Mouse (Mus musculus) liver, embryonic 12.5 days (tissue): ENCODE results near the gene Cntrl. TPM values are rescaled to one million over a fixed set of nuclear protein-coding genes. Genes with fewer than 3 reads are reported as not detected.

Experiments
- ATAC-seq: fragments of 200-750 bp; cut with Nextera tagmentation; 2 replicates; pipeline ENCODE4 v1.8.0; 2017; ENCODE audit warnings: moderate number of reproducible peaks, mild to moderate bottlenecking, moderate library complexity
- H3K27ac ChIP-seq: fragments of 300-500 bp; sonication (generic); 2 replicates; pipeline ENCODE4 v1.5.1; 2016; ENCODE audit warnings: mild to moderate bottlenecking
- H3K27me3 ChIP-seq: fragments of 300-500 bp; sonication (generic); replicated peaks from 2 replicates; pipeline ENCODE4 v1.6.1; 2016; ENCODE audit warnings: mild to moderate bottlenecking, moderate library complexity
- H3K36me3 ChIP-seq: fragments of 300-500 bp; sonication (generic); 2 replicates; pipeline ENCODE4 v1.6.1; 2016; ENCODE audit warnings: mild to moderate bottlenecking, moderate library complexity
- H3K4me1 ChIP-seq: fragments of 300-500 bp; sonication (generic); 2 replicates; pipeline ENCODE4 v1.6.1; 2016
- H3K4me2 ChIP-seq: fragments of 300-500 bp; sonication (generic); 2 replicates; pipeline ENCODE4 v1.6.1; 2016; ENCODE audit warnings: mild to moderate bottlenecking, moderate library complexity
- H3K4me3 ChIP-seq: fragments of 300-500 bp; sonication (generic); 2 replicates; pipeline ENCODE4 v1.5.1; 2016; ENCODE audit warnings: mild to moderate bottlenecking, moderate library complexity
- H3K9ac ChIP-seq: fragments of 300-500 bp; sonication (generic); 2 replicates; pipeline ENCODE4 v1.6.1; 2016; ENCODE audit warnings: mild to moderate bottlenecking, moderate library complexity
- H3K9me3 ChIP-seq: fragments of 300-500 bp; sonication (generic); replicated peaks from 2 replicates; pipeline ENCODE4 v1.6.1; 2016; ENCODE audit warnings: mild to moderate bottlenecking, moderate library complexity
- whole genome bisulfite sequencing: fragments of 180-500 bp; shearing (Covaris S2); methylation state at CpG from one replicate; pipeline ENCODE4 v1.1.7; 2016; ENCODE audit not compliant: insufficient replicate concordance; 5-methylcytosine and 5-hydroxymethylcytosine counted together
- polyA plus RNA-seq: library from polyadenylated mRNA; unstranded; fragments of >200 nt; fragmentation: Nextera tagmentation; extraction: Ambion mirVana; gene quantifications from 2 replicates; pipeline ENCODE4 v1.2.1, GENCODE M21; 2016

Cntrl gene
- 10.9 and 12.7 TPM in 2 replicates for polyA plus RNA-seq

GRCm38 (mm10) chr2:35109141-35109923 is at the start of gene Cntrl:
Cntrl (plus strand) TSS chr2:35109492.
- WGBS, result under 1% methylated on average over 62 of the region's 62 CpGs
- Histone ChIP-seq H3K9ac (peak within 1 kb of the TSS; percentile 84), H3K9me3 (no peaks in the 10 kb centered on the region), H3K27ac (peak within 1 kb of the TSS; percentile 89), H3K4me3 (peak within 1 kb of the TSS; percentile 88), H3K36me3 (peaks cover 4% of the 10 kb centered on the region; the same call in 1 of the 2 replicates), H3K4me1 (peaks cover 25% of the 10 kb centered on the region), H3K27me3 (no peaks in the 10 kb centered on the region), H3K4me2 (peak within 1 kb of the TSS; percentile 90)
- ATAC-seq, result peak; percentile 96

DNA sequence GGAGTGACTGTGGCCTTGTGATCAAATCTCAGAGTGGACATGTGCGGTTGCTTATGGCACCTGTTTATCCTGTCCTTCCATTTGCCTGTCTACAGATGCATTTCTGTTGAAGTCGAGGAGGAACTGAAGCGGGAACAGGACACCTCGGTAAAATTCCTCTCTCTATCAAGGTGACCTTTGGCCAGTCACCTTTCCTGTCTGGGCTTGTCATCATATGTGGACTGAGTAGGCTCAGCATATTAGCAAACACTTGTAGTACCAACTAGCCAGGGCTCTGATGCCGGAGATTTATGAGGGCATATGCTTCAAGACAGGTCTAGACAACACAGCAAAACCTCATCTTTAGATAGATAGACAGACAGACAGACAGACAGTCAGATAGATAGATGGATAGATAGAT is 49.0 kb upstream of the Cntrl start:
- peak overlapping the region; percentile 6; the same call in 1 of the 2 replicates for H3K4me2 ChIP-seq
- ATAC-seq, result 0 out of 2 replicates have a peak, but pooled peaks have one; percentile 8
- H3K36me3 ChIP-seq, result no peaks in the 10 kb centered on the region
- H3K9ac ChIP-seq, result no peak overlapping the region
- H3K4me1 ChIP-seq, result no peaks in the 10 kb centered on the region
- no peak overlapping the region for H3K27ac ChIP-seq
- H3K27me3 ChIP-seq, result no peaks in the 10 kb centered on the region
- no peak overlapping the region for H3K4me3 ChIP-seq
- H3K9me3 ChIP-seq, result no peaks in the 10 kb centered on the region
- 72% methylated on average over 5 of the region's 5 CpGs for WGBS

- no peaks in the 10 kb centered on the region for H3K9me3 ChIP-seq
- peak overlapping the region; percentile 10 for H3K4me3 ChIP-seq
- H3K27ac ChIP-seq, result no peak overlapping the region
- no peaks in the 10 kb centered on the region for H3K4me1 ChIP-seq
- 52% methylated on average over 6 of the region's 6 CpGs for WGBS
- no peaks in the 10 kb centered on the region for H3K27me3 ChIP-seq
- no peak overlapping the region for H3K9ac ChIP-seq
- ATAC-seq, result no peak
- H3K36me3 ChIP-seq, result no peaks in the 10 kb centered on the region
- H3K4me2 ChIP-seq, result peak overlapping the region; percentile 2; the same call in 1 of the 2 replicates
Measured at GRCm38 (mm10) chr2:35060897-35061296, 48.4 kb upstream of the Cntrl start.

- Histone ChIP-seq H3K27ac (no peak within 1 kb of the TSS), H3K4me2 (peak within 1 kb of the TSS; percentile 6; the same call in 1 of the 2 replicates), H3K9me3 (no peaks in the 10 kb centered on the region), H3K27me3 (no peaks in the 10 kb centered on the region), H3K4me1 (no peaks in the 10 kb centered on the region), H3K9ac (no peak within 1 kb of the TSS), H3K36me3 (no peaks in the 10 kb centered on the region), H3K4me3 (peak within 1 kb of the TSS; percentile 10)
- 61% methylated on average over 5 of the region's 5 CpGs for WGBS
- ATAC-seq, result no peak
Measured at GRCm38 (mm10) chr2:35061338-35061737, 48.0 kb upstream of the Cntrl start, which contains the start of gene Hc. Hc (minus strand) TSS chr2:35061438.

GRCm38 (mm10) chr2:35063333-35064030 is 45.8 kb upstream of the Cntrl start:
- WGBS, result 71% methylated on average over 6 of the region's 6 CpGs
- Histone ChIP-seq H3K27me3 (no peaks in the 10 kb centered on the region), H3K4me2 (no peak overlapping the region), H3K36me3 (no peaks in the 10 kb centered on the region), H3K9ac (no peak overlapping the region), H3K4me3 (no peak overlapping the region), H3K9me3 (no peaks in the 10 kb centered on the region), H3K27ac (peak overlapping the region; percentile 51), H3K4me1 (no peaks in the 10 kb centered on the region)
- no peak for ATAC-seq

DNA sequence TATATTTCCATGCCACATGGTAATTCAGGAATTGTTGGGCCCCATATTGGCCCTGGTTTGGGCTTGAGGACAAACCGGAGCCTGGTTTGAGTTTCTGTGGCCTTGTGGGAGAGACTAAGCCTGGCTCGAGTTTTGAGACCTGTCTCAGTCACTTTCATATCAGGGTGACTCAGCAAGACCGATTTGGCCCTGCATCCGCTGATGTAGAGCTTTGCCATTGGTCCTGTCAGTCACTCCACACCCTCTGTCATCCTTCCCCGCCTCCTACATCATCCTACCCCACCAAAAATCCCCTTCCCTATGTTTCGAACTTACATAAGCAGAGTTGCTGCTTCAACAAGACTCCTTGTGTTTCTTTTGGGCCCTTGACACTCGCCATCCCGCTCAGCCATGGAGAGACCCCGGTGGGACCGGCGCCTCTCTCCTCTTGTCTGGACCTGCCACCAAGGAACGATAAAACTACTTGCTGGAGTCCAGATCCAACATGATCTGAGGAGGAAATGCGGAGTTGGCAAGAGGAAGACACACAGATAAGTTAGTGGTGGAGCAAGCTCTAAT is 42.7 kb upstream of the Cntrl start:
- no peak overlapping the region for H3K9ac ChIP-seq
- H3K36me3 ChIP-seq, result no peaks in the 10 kb centered on the region
- ATAC-seq, result no peak
- no peak overlapping the region for H3K4me3 ChIP-seq
- no peaks in the 10 kb centered on the region for H3K9me3 ChIP-seq
- no peak overlapping the region for H3K4me2 ChIP-seq
- H3K4me1 ChIP-seq, result no peaks in the 10 kb centered on the region
- no peaks in the 10 kb centered on the region for H3K27me3 ChIP-seq
- H3K27ac ChIP-seq, result no peak overlapping the region
- WGBS, result 74% methylated on average over 13 of the region's 13 CpGs

DNA sequence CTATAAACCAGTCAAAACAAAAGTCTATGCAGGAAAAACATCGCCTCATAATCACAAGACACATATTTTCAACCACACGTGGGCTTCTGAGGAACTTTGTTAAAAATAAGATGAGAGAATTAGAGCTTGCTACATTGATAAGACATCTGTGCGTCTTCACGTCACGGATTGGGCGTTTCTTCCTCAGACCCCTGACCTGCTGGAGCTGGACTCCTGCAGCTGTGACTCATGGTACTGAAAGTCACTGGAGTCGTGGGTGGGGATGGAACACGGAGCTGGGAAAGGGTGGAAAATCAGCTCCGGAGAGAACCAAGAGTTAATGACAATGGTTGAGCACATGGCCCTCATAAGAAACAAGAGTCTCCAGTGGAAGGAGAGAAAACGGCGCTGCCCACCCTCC is 42.2 kb upstream of the Cntrl start:
- Histone ChIP-seq H3K36me3 (no peaks in the 10 kb centered on the region), H3K9ac (no peak overlapping the region), H3K27me3 (no peaks in the 10 kb centered on the region), H3K27ac (no peak overlapping the region), H3K9me3 (no peaks in the 10 kb centered on the region), H3K4me2 (no peak overlapping the region), H3K4me1 (no peaks in the 10 kb centered on the region), H3K4me3 (no peak overlapping the region)
- ATAC-seq, result no peak
- 74% methylated on average over 11 of the region's 11 CpGs for WGBS

DNA sequence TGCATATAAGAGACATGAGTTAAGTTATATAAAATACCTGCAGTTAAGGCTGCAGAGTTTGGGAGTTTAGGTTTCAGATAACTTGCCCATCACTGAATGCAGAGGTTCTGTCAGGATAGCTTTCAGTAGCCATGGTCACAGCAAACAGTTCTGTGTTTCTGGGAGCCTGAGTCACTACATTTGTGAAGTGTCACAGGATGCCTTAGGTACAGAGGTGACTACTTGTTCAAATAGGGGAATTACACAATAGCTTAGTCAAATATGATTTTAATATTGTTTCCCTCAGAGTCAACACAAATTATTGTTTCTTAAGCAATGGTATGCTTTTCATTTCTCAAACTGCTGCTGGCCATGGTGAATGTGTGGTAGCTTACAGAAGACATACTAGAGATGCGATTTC is 40.2 kb upstream of the Cntrl start:
- 68% methylated on average over 1 of the region's 1 CpGs for WGBS
- no peak overlapping the region for H3K27ac ChIP-seq

GRCm38 (mm10) chr2:35070275-35070674 is 39.0 kb upstream of the Cntrl start:
- no peak for ATAC-seq
- no peak overlapping the region for H3K4me2 ChIP-seq
- no peaks in the 10 kb centered on the region for H3K27me3 ChIP-seq
- no peaks in the 10 kb centered on the region for H3K4me1 ChIP-seq
- H3K27ac ChIP-seq, result no peak overlapping the region
- H3K36me3 ChIP-seq, result no peaks in the 10 kb centered on the region
- no peak overlapping the region for H3K9ac ChIP-seq
- 0 out of 2 replicates have a peak, but pooled peaks cover 4% of the 10 kb centered on the region for H3K9me3 ChIP-seq
- H3K4me3 ChIP-seq, result no peak overlapping the region
- WGBS, result 67% methylated on average over 4 of the region's 4 CpGs

More for the DNA sequence above, 40.2 kb upstream of the Cntrl start:
- Histone ChIP-seq H3K27me3 (no peaks in the 10 kb centered on the region), H3K36me3 (no peaks in the 10 kb centered on the region), H3K9me3 (0 out of 2 replicates have a peak, but pooled peaks cover 4% of the 10 kb centered on the region), H3K4me3 (no peak overlapping the region), H3K4me2 (no peak overlapping the region), H3K9ac (no peak overlapping the region), H3K4me1 (no peaks in the 10 kb centered on the region)
- no peak for ATAC-seq

DNA sequence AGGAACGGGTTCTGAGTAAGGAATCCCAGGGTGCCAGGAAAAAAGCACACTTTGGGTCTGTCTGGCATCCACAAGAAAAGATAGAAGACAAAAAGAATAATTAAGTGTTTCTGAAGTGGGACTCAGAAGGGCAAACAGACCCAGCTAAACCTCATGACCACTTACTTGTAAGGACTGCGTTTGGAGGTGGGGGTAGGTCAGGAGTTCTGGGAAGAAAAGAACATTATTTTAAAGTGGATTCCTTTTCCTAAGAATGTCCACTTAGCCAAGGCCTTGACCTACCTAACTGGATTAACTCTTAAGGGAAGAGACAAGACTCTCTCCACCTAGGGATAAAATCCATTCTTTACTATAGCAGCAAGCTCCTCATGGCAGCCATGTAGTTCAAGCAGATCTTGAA is 36.7 kb upstream of the Cntrl start:
- H3K4me3 ChIP-seq, result no peak overlapping the region
- H3K9ac ChIP-seq, result no peak overlapping the region
- WGBS, result 67% methylated on average over 2 of the region's 2 CpGs
- no peaks in the 10 kb centered on the region for H3K36me3 ChIP-seq
- 0 out of 2 replicates have a peak, but pooled peaks cover 4% of the 10 kb centered on the region for H3K9me3 ChIP-seq
- H3K27me3 ChIP-seq, result no peaks in the 10 kb centered on the region
- H3K4me2 ChIP-seq, result no peak overlapping the region
- H3K4me1 ChIP-seq, result no peaks in the 10 kb centered on the region
- ATAC-seq, result no peak
- no peak overlapping the region for H3K27ac ChIP-seq

- H3K4me1 ChIP-seq, result no peaks in the 10 kb centered on the region
- H3K27ac ChIP-seq, result no peak overlapping the region
- ATAC-seq, result no peak
- 0 out of 2 replicates have a peak, but pooled peaks cover 4% of the 10 kb centered on the region for H3K9me3 ChIP-seq
- no peaks in the 10 kb centered on the region for H3K36me3 ChIP-seq
- no peak overlapping the region for H3K4me3 ChIP-seq
- no peaks in the 10 kb centered on the region for H3K27me3 ChIP-seq
- no peak overlapping the region for H3K4me2 ChIP-seq
- WGBS, result 68% methylated on average over 3 of the region's 3 CpGs
- H3K9ac ChIP-seq, result no peak overlapping the region
Measured at GRCm38 (mm10) chr2:35074328-35074727, 35.0 kb upstream of the Cntrl start.

DNA sequence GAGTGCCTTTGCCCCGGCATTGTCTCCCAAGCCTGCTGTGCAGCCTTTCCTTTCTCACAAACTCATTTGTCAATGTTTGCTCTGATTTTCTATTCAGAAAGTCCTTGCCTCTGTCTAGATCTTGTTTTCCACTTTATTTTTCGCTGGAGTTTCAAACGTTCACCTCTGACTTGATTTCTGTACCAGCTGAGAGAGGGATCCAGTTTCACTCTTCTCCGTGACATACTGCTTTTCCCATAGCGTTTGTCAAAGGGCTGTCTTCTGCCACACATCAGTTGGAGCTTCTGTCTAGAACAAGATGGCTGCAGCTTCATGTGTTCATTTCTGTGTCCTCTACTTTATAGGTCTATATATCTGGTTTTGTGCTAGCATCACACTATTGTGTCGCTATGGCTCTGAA is 30.1 kb upstream of the Cntrl start:
- Histone ChIP-seq H3K4me2 (no peak overlapping the region), H3K27ac (no peak overlapping the region), H3K4me3 (no peak overlapping the region), H3K27me3 (no peaks in the 10 kb centered on the region), H3K9me3 (no peaks in the 10 kb centered on the region), H3K9ac (no peak overlapping the region), H3K4me1 (no peaks in the 10 kb centered on the region), H3K36me3 (no peaks in the 10 kb centered on the region)
- 53% methylated on average over 6 of the region's 6 CpGs for WGBS
- no peak for ATAC-seq
